Mouse (Mus musculus) erythroblast, embryonic 14.5 days (primary cell): ENCODE results near the gene Npff.

Experiments used
- GATA1 ChIP-seq: IDR thresholded peaks from 2 replicates; pipeline ENCODE4 v1.6.1; 2012; ENCODE audit warnings: low read length, inconsistent platforms, mixed read lengths
- TAL1 ChIP-seq: IDR thresholded peaks from 3 replicates; pipeline ENCODE4 v1.6.1; 2012; ENCODE audit warnings: low read length, inconsistent platforms, mixed read lengths

DNA sequence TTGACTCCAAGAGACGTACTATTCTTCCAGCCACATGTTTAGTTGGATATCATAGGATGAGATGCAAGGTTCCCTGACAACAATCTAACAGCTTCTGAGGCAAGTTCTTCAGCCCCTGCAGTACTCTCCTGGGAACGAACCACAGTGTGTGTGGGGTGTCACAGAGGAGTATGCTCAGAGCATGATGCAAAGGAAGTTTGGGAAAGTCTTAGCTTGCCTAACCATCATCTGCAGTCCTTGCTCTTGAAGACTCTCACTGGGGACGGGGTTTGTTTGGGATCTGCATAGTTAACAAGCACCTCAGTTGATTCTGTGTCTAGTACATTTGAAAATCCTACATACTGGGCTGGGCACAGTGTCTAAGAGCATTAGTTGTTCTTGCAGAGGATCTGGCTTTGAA lies 16.4 kb downstream of the Npff start:
- no peak for TF ChIP-seq GATA1
- no peak for TF ChIP-seq TAL1
